29 mouse cellular contexts compared by ENCODE assay signal in genomic region chr15:25129572-25129971, GRCm38 (mm10).
DNase-seq lines count a peak whose midpoint lies in the region; ATAC-seq and TF ChIP-seq lines count a peak whose summit lies in the region.
"Had no signal": no experiment of that assay in that cellular context is flagged by ENCODE, and none has a peak within 500 bp of the region (broad histone marks: within the 10 kb centered on the region; RNA-seq: fewer than 3 reads in every experiment).

No protein-coding gene starts in this region.

- ATAC-seq in forebrain, embryonic 14.5 days = peak; percentile 50; the same call in 1 of the 2 replicates
- no peak; the same call in 1 of the 2 replicates for ATAC-seq in forebrain, embryonic 12.5 days (ENCODE audit: low FRiP score)
- peak; percentile 51; the same call in 1 of the 2 replicates for ATAC-seq in hindbrain, embryonic 14.5 days (ENCODE audit: low FRiP score)
- ATAC-seq in midbrain, embryonic 13.5 days = peak; percentile 69
- ATAC-seq: intestine, embryonic 15.5 days had no signal

- no peaks in the 10 kb centered on the region for H3K36me3 ChIP-seq in forebrain, embryonic 14.5 days (ENCODE audit: control insufficient read depth, insufficient read depth, low read length)
- H3K36me3 ChIP-seq in forebrain, embryonic 12.5 days (replicated peaks) = no peaks in the 10 kb centered on the region
- H3K36me3 ChIP-seq in hindbrain, embryonic 14.5 days (replicated peaks; ENCODE audit: control insufficient read depth, insufficient read depth) = no peaks in the 10 kb centered on the region
- no peaks in the 10 kb centered on the region for H3K36me3 ChIP-seq in midbrain, embryonic 13.5 days
- H3K36me3 ChIP-seq: embryonic facial prominence, embryonic 12.5 days; heart, embryonic 13.5 days; intestine, embryonic 15.5 days; limb, embryonic 10.5 days; limb, embryonic 15.5 days; liver, embryonic 13.5 days; neural tube, embryonic 12.5 days had no signal

- H3K4me1 ChIP-seq in forebrain, embryonic 14.5 days (ENCODE audit: control insufficient read depth, insufficient read depth, low read length) = no peaks in the 10 kb centered on the region
- H3K4me1 ChIP-seq in forebrain, embryonic 12.5 days = no peaks in the 10 kb centered on the region
- H3K4me1 ChIP-seq in hindbrain, embryonic 14.5 days (replicated peaks; ENCODE audit: control insufficient read depth, insufficient read depth, low read length) = no peaks in the 10 kb centered on the region
- no peaks in the 10 kb centered on the region for H3K4me1 ChIP-seq in midbrain, embryonic 13.5 days (replicated peaks)
- H3K4me1 ChIP-seq: embryonic facial prominence, embryonic 12.5 days; heart, embryonic 13.5 days; intestine, embryonic 15.5 days; limb, embryonic 10.5 days; limb, embryonic 15.5 days; liver, embryonic 13.5 days; neural tube, embryonic 12.5 days had no signal

- no peak for TF ChIP-seq CTCF in layer of hippocampus, adult 2 months (conservative IDR thresholded peaks at IDR 0.05)

- H3K9me3 ChIP-seq in forebrain, embryonic 14.5 days (replicated peaks; ENCODE audit: control insufficient read depth, low read length) = no peaks in the 10 kb centered on the region
- no peaks in the 10 kb centered on the region for H3K9me3 ChIP-seq in forebrain, embryonic 12.5 days
- H3K9me3 ChIP-seq in hindbrain, embryonic 14.5 days (ENCODE audit: control insufficient read depth, low read length) = no peaks in the 10 kb centered on the region
- no peaks in the 10 kb centered on the region for H3K9me3 ChIP-seq in midbrain, embryonic 13.5 days
- H3K9me3 ChIP-seq: embryonic facial prominence, embryonic 12.5 days; heart, embryonic 13.5 days; intestine, embryonic 15.5 days; limb, embryonic 10.5 days; limb, embryonic 15.5 days; liver, embryonic 13.5 days; neural tube, embryonic 12.5 days had no signal

- H3K4me3 ChIP-seq in forebrain, embryonic 14.5 days (ENCODE audit: low read depth, low read length) = no peak overlapping the region
- H3K4me3 ChIP-seq in forebrain, embryonic 12.5 days (replicated peaks) = no peak overlapping the region
- H3K4me3 ChIP-seq in hindbrain, embryonic 14.5 days (replicated peaks; ENCODE audit: low read length) = no peak overlapping the region
- no peak overlapping the region; the same call in 1 of the 2 replicates for H3K4me3 ChIP-seq in midbrain, embryonic 13.5 days (replicated peaks)
- no peak overlapping the region for H3K4me3 ChIP-seq in layer of hippocampus, adult 2 months
- H3K4me3 ChIP-seq: embryonic facial prominence, embryonic 12.5 days; heart, embryonic 13.5 days; intestine, embryonic 15.5 days; limb, embryonic 10.5 days; limb, embryonic 15.5 days; liver, embryonic 13.5 days; myocyte; neural tube, embryonic 12.5 days had no signal

- no peak overlapping the region for H3K4me2 ChIP-seq in forebrain, embryonic 14.5 days (ENCODE audit: low read length)
- H3K4me2 ChIP-seq in forebrain, embryonic 12.5 days = no peak overlapping the region
- peak overlapping the region; percentile 25 for H3K4me2 ChIP-seq in hindbrain, embryonic 14.5 days (replicated peaks)
- peak overlapping the region; percentile 20; the same call in 1 of the 2 replicates for H3K4me2 ChIP-seq in midbrain, embryonic 13.5 days (replicated peaks)
- H3K4me2 ChIP-seq: embryonic facial prominence, embryonic 12.5 days; heart, embryonic 13.5 days; intestine, embryonic 15.5 days; limb, embryonic 15.5 days; liver, embryonic 13.5 days; neural tube, embryonic 12.5 days had no signal

- 79% methylated on average over 5 of the region's 5 CpGs for WGBS in forebrain, embryonic 14.5 days
- 70% methylated on average over 5 of the region's 5 CpGs for WGBS in forebrain, embryonic 12.5 days
- 48% methylated on average over 5 of the region's 5 CpGs for WGBS in hindbrain, embryonic 14.5 days
- 51% methylated on average over 5 of the region's 5 CpGs for WGBS in midbrain, embryonic 13.5 days

- no peak overlapping the region for H3K27ac ChIP-seq in forebrain, embryonic 14.5 days (ENCODE audit: low read depth, low read length)
- H3K27ac ChIP-seq in forebrain, embryonic 12.5 days = no peak overlapping the region
- no peak overlapping the region for H3K27ac ChIP-seq in hindbrain, embryonic 14.5 days
- H3K27ac ChIP-seq in midbrain, embryonic 13.5 days = 0 out of 2 replicates have a peak overlapping the region, but pooled peaks have one; percentile 14
- H3K27ac ChIP-seq in layer of hippocampus, adult 2 months = no peak overlapping the region
- H3K27ac ChIP-seq: embryonic facial prominence, embryonic 12.5 days; heart, embryonic 13.5 days; intestine, embryonic 15.5 days; limb, embryonic 10.5 days; limb, embryonic 15.5 days; liver, embryonic 13.5 days; neural tube, embryonic 12.5 days had no signal

- no peaks in the 10 kb centered on the region for H3K27me3 ChIP-seq in forebrain, embryonic 14.5 days (replicated peaks; ENCODE audit: control insufficient read depth, insufficient read depth, low read length)
- H3K27me3 ChIP-seq in forebrain, embryonic 12.5 days = no peaks in the 10 kb centered on the region
- H3K27me3 ChIP-seq in hindbrain, embryonic 14.5 days (ENCODE audit: control insufficient read depth, insufficient read depth, low read length) = no peaks in the 10 kb centered on the region
- H3K27me3 ChIP-seq in midbrain, embryonic 13.5 days = no peaks in the 10 kb centered on the region
- H3K27me3 ChIP-seq: embryonic facial prominence, embryonic 12.5 days; heart, embryonic 13.5 days; intestine, embryonic 15.5 days; limb, embryonic 15.5 days; liver, embryonic 13.5 days; neural tube, embryonic 12.5 days had no signal

- DNase-seq in forebrain, embryonic 14.5 days (ENCODE audit: low spot score) = peak; percentile 34
- peak; percentile 31 for DNase-seq in 416B (ENCODE audit: low read depth)
- no peak for DNase-seq in hindbrain, embryonic 14.5 days (ENCODE audit: low spot score)
- DNase-seq in cerebellum, postnatal 4 days (ENCODE audit: low spot score in 2 of 2) = no peak
- no peak for DNase-seq in adrenal gland, postnatal 25 days
- no peak for DNase-seq in layer of hippocampus, adult 2 months (ENCODE audit: low spot score in 2 of 2)
- DNase-seq: cerebellum, adult 8-10 months; cerebellum, postnatal 36 days; embryo, embryonic 11 days; heart, postnatal 10 days; kidney, adult 2 months; kidney, postnatal 36 days; layer of hippocampus, postnatal 36 days; liver, embryonic 13.5 days; lung, adult 18-20 months; lung, postnatal 10 days; right cerebral cortex, adult 18-20 months; spleen, adult 18-20 months; thymus, adult 18-20 months; thymus, postnatal 25 days had no signal

- no peak overlapping the region for H3K9ac ChIP-seq in forebrain, embryonic 14.5 days (ENCODE audit: low read length)
- H3K9ac ChIP-seq in forebrain, embryonic 12.5 days = no peak overlapping the region
- H3K9ac ChIP-seq in hindbrain, embryonic 14.5 days = no peak overlapping the region
- no peak overlapping the region for H3K9ac ChIP-seq in midbrain, embryonic 13.5 days (replicated peaks)
- H3K9ac ChIP-seq: embryonic facial prominence, embryonic 12.5 days; heart, embryonic 13.5 days; intestine, embryonic 15.5 days; limb, embryonic 15.5 days; liver, embryonic 13.5 days; neural tube, embryonic 12.5 days had no signal

Comparison
In these comparisons a context has a peak if more than half of its experiments do, and no peak if none do; other contexts are left out.
1. DNase-seq: peak in forebrain, embryonic 14.5 days (single experiment) and 416B (single experiment); none in hindbrain, embryonic 14.5 days (single experiment), cerebellum, postnatal 4 days (0 of 2), adrenal gland, postnatal 25 days (single experiment) and layer of hippocampus, adult 2 months (0 of 2).
2. H3K4me2 ChIP-seq: peak in hindbrain, embryonic 14.5 days (single experiment) and midbrain, embryonic 13.5 days (single experiment); none in forebrain, embryonic 14.5 days (single experiment) and forebrain, embryonic 12.5 days (single experiment).